Mouse (Mus musculus): ENCODE data around the gene Clic4.

- no peak for TF ChIP-seq POLR2A (IDR thresholded peaks at IDR 0.05; ENCODE audit: borderline replicate concordance, extremely low read depth, insufficient read depth, insufficient read length, poor library complexity, severe bottlenecking)
- TF ChIP-seq CTCF (IDR thresholded peaks at IDR 0.05; ENCODE audit: borderline replicate concordance, extremely low read depth, insufficient read depth, insufficient read length): no peak
These were observed 83.1 kb downstream of the Clic4 start for GRCm38 (mm10) chr4:135189452-135190008.

Data from brain, embryonic 14.5 days (tissue).